Mouse (Mus musculus) c-Kit-positive CD71-positive TER-119-negative erythroid progenitor cells, embryonic 14.5 days (primary cell): ENCODE measurements at regions not wholly inside any gene's neighbourhood (a gene's known extent, or its start where the extent isn't known, plus 50 kb on each side); places are given as distances from the start of the nearest gene placed in this dataset.

Experiments
- DNase-seq: peaks from one replicate; pipeline ENCODE4 v3.0.0-alpha.2; 2013; ENCODE audit warnings: low read depth

DNA sequence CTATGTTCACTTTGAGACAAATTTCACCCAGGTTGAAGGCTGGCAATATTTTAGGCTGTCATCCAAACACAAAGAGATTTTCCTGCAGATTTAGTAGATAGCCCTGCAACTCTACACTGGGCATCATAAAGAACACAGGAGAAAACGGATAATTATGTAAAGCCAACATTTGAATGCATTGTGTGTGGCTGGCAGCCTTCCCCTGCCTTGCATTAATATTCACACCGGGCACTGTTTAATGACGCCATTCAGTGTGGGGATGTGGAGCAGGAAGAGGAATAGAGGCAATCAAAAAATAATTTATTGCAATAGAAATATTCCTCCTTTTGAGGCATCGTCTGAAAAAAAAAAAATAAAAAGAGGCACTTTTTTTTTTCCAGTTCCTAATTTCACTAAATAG lies 105.7 kb downstream of the Samd5 start:
- no peak for DNase-seq

DNA sequence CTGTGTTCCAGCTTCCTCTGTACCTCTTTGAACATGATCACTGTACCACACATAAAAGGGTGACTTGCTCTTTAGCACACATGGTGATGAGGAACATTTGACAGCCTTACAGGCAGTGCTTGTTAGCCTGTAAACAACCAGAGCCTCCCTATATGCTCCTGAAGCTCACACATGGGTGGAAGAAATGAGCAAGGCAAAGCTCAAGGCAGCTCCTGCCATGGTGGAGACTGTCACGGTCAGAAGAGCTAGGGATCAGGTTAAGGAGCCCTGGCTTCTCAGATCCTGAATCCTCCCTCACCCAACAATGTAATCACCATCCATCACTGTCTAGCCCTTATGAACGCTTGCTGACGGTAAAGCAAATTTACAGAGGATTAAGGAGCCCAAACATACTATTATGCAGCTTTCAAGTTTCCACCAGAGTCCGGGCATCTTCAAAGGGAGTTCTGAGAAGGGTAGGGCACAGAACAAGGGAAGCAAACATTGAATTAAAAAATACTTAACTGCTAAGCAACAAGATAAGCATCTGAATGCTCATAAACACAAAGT lies 117.4 kb downstream of the Samd5 start:
- DNase-seq: no peak

DNA sequence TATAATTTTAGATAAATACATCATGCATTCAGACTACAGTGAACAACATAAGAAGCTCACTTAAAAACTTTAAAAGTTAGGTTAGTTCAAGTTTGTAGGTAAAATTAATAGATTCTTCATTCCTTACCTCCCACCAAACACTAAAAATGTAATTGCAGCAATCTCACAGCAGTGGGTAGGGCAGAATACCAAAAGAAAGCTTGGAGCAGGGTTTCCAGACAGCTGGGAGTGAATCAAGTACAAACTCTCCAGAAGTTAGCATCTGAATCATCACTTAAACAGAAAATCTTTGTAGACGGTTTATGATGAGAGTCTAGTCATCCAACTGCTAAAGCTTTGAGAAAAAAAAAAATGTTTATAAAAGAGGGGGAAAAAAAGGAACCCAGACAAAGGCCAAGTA lies 117.9 kb downstream of the Samd5 start:
- DNase-seq: no peak

DNA sequence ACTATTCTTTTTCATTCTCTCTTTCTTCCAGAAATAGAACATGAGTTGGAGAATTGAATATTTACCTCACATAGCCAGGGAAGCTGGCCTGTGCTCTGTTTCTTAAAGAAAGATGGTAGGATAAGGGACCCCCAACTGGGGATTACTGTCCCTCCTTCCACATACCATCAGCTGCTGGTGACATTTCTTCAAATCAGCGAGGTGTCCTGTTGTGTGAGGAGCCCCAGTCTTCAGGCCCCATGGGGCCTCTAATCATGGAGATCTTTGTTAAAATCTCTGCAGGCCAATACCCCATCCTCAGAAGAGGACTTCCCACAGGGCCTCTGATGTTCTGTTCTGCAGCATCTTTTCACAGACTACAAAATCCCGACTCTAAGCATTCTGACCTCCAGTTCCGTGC lies 121.1 kb downstream of the Samd5 start:
- no peak for DNase-seq

DNA sequence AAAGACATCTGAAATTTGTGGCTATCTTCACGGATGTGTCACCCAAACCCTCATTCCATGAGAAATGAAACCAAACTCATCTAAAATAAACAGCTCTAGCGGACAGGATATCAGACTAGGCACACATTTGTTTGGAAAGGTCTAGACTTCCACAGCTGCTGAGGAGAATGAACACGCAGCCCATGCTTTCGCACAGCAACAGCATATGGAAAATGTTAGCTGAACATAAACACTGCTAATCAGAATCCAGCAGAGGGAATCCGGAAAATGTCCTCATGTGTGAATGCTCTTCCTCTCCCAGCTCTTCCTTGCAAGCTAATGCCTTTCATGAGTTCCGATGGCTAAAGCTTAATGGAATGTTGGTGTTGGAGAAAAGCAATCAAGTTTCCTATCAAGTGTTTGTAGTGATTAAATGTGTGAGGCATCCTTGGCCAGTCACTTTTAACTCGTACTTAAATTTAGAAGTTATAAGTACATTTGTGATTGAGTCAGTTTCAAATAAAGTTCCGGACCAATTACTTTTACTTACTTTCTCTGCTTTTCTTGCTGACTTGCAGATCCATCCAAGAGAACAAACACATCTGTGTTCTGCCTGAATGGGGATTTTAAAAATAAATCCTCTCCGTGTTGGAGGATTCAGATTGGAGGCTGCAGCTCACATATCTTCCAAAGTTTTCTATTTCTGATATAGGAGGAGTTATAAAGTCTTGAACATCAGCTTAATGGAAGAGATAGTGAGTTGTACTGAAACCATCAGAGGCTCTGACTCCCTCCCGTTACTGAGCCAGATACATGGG lies 124.9 kb downstream of the Samd5 start:
- DNase-seq: no peak

DNA sequence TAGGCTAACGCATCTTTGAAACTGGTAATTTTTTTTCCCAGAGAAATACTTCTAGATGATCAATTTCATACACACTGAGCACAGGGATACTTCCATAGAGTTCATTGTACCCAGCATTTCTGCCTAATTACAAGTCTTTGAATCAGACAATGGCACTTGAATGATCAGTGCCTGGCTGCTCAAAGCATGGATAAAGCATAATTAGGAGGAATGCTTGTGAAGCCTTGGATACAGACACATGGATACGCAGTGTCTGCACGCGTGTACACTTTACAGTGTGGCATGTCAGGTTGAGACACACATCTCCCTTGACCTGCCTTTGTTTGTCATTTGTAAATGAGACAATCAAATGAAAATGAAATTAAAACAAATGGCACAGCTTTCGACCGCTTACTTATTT lies 129.2 kb downstream of the Samd5 start:
- DNase-seq: no peak

DNA sequence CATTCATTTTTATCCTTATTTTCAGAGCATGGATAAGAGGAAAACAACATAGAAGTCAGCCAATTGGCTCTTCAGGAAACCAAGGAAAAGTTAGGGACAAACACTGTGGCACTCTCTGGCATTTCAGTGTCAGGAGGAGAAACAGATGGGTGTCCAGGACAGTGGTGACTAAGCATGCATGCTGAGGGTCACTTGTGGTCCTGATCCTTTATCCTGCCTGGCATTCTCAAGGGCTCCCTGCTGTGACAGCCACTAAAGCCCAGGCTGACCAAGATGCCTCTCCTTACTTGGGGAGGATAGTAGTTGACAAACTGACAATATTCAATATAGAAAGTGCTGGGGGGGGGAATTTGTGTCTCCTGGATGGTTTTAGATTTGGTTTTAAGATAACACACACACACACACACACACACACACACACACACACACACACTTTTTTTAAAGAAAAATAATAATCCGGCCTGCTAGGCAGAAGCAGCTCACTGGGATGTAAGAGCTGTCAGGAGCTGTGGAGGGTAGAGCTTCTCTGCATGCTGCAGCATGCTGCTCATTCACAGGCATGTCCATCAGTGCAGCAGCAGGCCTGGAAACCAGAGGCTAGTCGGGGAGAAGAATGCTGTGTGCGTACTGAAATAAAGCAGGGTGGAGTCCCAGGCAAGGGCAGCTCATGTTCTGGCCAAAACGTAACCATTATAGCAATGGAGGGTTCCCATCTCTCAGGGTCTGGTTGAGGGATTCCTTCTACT lies 130.8 kb downstream of the Samd5 start:
- DNase-seq: no peak

DNA sequence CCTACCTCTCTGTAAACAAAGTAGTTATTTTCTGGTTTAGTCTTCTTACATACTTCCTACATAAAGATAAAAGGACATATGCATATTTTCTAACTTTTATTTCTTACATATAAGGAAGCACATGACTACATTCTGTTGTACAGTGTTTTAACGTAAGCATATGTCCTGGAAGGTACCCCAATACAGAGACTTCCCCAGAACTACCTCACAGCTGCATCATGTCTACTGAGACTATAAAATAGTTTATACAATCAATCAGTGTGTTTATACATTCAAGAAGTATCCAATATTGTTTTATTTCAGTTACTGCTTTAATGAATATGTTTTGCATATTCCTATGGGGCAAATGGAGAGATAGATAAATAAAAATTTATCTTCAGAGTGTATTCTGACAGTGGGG lies 133.4 kb downstream of the Samd5 start:
- no peak for DNase-seq

DNA sequence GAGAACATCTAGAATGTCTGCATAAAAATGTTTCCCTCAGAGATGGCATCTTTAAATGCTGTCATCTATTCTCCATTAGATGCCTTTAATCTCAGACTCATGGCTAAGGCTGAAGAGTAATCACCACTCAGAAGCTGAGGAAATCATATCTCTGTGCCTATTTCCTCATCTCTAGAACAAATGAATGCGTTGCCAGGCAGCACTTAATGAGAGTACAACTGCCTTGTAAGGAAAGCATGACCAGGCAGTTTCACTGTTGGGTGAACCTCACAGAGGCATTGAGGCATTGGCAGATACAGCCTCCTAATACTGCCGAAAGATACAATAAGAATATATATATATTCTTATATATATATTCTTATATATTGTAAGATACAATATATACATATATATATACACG lies 137.3 kb downstream of the Samd5 start:
- no peak for DNase-seq

DNA sequence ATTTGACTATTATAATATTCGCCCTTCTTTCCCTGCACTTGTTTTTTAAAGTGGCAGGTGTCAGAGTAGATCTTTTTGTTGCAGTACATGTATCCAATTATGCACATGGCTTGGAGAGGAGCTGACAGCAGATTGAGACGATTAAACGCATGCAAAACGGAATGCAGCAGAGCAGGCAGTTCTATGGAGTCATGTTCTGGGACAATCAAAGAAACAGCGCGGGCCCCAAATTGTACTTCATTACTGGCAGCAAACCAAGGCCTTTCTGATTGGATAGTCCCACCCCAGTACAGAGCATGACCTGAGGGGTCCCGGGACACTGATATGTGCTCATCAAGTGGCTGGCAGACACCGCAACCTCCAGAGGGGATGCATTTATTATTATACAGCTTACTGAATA lies 140.5 kb downstream of the Samd5 start:
- no peak for DNase-seq

DNA sequence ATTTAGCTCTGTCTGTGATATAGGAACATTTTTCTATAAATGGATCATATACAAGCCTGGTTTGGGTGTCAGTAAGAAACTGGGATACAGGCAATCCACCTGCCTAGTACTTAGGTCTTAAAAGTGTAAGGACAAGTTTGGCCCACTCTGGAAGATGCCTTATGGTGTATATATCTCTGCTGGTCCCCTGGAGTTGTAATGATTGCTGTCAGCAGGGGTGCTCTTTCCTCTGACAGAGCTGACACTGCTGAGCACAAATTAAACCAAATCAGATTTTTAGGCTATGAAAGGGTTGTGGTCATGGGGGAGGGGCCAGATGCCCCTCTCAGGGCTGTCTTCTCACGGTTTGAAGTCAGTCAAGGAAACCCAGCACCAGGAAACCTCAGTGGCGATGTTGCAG lies 141.7 kb downstream of the Samd5 start:
- no peak for DNase-seq

DNA sequence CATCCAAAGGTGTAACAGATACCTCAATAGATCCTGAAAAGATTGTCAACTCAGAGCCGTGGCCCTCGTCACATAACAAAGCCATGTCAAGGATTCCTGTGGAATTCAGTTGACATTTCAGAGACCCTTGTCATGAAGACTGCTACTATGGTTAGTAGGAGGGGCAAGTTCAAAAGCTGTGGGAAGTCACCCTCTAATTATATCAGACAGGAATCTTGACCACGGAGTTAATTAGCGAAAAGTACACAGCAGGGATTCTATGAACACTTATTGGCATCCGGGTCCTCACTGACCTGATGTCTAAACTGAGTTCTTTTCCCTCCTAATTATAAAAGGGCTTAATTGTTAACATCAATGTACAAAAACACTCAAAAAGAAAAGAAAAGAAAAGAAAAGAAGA lies 143.1 kb downstream of the Samd5 start:
- DNase-seq: no peak

DNA sequence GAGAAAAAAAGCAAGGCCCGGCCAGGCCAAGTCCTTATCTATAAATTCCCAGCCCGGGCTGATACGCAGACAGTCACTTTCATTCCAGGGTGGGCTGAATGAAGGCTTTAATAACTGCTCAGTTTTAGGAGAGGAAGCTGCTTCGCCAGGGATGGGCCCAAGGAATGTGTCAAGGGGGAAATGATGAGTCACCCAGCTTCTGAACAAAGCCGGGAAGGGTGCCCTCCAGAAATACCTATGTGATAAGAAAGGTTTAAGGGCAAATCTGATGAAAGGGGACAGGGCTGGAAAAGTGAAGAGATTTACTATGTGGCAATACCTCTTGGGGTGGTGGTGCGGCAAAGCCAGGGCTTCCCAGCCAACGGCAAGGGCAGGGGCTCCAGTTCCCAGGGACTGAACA lies 145.6 kb downstream of the Samd5 start:
- no peak for DNase-seq

DNA sequence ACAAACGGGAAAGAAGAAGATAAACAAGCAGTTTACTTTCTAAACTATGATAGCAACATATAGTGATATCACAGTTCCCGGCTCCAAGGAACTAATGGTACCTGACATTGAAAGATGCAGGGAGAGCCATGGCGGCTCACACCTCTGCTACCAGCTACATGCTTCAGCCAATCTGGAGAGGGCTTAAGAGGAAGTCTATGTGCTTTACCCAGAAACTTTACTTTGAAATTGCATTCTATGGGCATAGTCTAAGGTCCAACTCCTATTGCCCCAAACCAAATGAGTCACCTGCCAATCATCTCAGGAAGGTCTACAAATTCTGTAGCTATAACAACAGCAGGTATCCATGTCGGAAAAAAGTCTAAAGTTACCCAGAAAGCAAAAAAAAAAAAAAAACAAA lies 146.9 kb downstream of the Samd5 start:
- DNase-seq: no peak

DNA sequence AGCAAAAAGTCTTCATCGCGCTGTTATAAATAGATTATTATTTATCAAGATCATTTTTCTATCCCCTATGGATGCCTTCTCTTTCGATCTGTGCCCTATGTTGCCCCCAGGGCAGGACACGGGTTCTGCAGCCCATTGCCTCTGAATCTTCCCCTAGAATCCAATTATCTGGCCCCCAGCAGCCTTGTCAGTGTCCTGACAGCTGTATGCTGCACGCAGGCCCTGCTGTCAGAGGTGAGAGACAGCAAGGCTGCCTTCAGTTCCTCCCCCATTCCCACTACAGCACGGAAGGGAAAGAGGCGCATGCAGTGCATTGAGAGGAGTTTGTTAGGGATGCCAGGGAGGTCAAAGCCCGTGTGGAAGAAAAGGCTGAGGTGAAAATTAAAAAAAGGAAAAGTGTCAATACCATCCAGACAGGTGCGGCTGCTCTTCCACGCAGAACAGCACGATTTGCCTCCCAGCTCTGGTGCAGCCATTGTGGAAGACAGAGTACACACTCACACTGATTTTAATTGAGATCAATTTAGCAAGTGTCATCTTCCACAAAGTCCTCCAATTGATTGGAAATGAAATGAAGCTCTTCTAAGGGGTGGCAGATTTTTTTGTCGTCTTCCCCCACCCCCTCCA lies 165.1 kb downstream of the Samd5 start:
- DNase-seq: no peak

DNA sequence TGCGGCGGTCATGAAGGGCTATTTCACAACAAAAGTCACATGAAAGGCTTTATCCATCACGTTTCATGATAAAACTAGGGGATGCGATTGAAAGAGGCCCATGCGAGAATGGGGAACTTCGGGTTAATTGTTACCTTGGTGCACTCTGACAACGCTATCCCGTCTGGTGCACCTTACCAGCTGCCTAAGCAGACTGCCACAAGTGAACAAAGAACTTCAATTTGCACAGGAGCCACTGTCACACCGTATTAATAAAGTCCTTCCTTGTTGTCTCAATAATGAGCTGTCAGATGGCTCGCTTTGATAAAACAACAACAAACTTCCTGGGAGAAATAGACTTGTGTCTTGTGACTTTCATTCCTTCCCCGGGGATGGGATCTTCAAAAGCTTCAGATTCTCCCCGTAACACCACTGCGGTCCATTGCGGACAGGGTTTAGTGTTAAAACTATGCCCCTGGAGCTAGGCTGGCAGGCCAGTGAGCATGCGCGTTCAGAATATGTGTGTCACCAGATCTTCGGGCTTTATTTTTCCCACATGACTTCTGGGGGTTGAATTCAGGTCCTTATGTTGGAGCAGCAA lies 165.8 kb downstream of the Samd5 start:
- DNase-seq: no peak

DNA sequence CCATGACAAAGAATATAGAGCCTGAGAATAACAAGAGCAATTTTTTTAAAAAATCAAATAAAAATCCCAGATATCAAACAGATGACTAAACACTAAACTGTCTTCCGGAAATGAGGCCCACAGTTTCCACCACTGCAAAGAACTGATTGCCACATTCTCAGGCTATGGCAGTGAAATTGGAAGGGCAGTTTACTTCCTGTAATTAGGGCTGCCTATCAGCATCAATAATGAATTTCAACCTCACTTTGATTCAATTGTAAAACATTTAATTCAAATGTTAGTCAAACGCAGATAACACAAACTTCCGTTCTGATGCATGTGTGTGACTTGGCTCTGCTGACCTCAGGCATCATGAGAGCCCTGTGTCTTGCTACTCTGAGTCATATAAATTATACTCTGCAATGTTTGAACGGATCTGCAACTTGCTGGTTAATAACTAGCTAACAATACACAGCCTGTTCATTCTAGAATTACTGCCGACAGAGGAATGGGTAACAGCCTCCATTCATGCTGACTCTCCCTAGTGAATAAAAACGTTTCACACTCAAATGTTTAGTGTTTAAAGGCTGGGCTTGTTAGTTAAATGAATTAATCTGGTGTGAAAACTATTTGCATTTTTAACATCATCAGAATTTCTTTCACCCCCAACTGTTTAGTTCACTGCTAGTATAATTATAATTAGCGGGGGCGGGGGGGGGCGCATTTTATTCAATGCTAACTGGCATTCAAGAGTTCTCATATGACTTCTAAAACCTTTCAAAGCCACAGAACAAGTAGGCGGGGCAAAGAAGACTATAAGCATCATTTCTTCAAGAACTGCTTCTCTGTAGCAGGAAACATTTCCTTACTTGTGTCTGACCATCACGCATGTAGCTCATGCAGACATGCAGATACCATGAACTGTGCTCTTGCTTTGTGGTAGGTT lies 171.2 kb downstream of the Samd5 start:
- no peak for DNase-seq

DNA sequence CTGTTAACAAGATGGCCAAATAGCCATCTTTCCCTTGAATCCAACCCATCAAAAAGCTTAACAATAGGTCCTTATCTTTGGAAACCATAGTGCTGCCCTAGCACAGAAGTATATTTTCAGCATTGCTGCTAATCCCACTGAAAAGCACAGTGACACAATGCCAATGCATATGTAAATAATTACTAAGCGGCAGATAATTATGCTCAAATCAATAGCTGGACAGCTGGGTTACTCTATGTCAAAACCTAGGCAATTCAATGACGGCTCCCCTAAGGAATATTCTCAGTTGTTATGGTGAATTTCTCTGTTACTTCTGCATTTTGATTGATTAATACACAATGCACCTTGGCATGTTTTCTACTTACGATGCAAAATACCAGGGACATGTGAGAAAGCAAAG lies 176.5 kb downstream of the Samd5 start:
- DNase-seq: no peak

DNA sequence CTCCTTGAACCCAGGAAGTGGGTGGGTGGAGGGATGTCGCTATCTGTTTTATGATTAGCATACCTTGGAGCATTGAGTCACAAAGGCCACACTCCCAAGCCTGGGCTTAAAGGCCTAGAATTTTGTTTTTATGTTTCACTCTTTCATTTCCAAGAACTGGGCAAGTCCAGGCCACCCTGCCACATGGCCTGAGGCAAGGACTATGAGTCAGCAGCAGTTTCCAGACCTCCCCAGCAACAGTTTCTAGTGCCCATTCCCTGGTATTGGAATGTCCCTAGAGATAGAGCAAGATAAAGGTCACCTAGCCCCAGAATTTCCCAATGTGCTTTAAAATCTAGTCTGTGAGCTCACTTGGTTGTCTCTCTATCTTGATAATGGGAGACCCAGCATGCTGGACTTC lies 178.0 kb downstream of the Samd5 start:
- DNase-seq: no peak

DNA sequence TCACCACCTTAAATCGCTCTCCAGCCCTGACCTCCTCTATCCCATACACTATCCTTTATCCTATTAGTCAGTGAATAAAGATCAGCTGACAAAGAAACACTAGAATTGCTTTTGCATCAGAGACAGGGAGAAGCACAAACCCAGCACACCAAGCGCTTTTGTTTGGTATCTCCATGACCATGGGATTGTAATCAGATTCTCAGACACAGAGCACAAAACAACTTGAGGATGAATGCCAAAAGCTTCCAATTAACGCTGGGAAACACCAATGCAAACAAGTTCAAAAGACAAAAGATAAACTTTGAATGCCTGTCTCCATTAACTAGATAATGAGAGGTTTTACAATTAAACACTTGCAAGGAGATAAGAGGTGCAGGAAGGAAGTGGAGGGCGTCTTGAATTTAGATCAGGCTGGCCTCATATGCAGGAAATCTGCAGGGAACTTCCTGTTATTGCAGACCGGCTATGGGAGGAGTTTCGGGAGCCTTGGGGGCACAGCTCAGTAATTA lies 179.8 kb downstream of the Samd5 start:
- no peak for DNase-seq

DNA sequence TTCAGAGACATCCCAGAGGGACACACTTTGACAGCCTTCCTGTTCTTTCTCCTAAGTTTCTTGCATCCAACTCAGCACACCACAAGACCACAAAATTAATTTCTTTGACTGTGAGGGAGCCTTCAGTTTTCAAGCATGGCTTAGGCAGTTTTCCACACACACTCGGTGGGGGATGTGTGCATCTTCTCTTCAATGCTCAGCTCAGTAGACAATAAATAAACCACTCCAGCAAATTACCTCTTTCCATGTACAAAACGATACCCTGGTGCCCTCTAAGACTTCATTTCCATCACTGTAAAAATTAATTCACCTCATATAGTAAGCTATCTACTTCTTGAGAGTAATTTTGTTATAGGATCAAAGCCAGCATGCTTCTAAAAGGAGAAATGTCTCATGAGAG lies 184.6 kb downstream of the Samd5 start:
- DNase-seq: no peak
